Mouse (Mus musculus) limb, embryonic 13.5 days (tissue): ENCODE results near the gene Plk1. TPM values are rescaled to one million over a fixed set of nuclear protein-coding genes. Genes with fewer than 3 reads are reported as not detected.
A peak's percentile ranks its signal among the peaks of the same experiment; 100 is the strongest.

ENCODE experiments used
- ATAC-seq: fragments of 200-750 bp; cut with Nextera tagmentation; 2 replicates; pipeline ENCODE4 v1.8.0; 2017; ENCODE audit warnings: low read depth, moderate number of reproducible peaks, moderate TSS enrichment; ENCODE audit not compliant: low FRiP score
- H3K27ac ChIP-seq: fragments of 300-500 bp; sonication (generic); 2 replicates; pipeline ENCODE4 v1.5.1; 2015; ENCODE audit warnings: inconsistent platforms, mild to moderate bottlenecking, moderate library complexity
- H3K27me3 ChIP-seq: fragments of 300-500 bp; sonication (generic); 2 replicates; pipeline ENCODE4 v1.6.1; 2015; ENCODE audit warnings: mild to moderate bottlenecking, inconsistent platforms
- H3K36me3 ChIP-seq: fragments of 300-500 bp; sonication (generic); 2 replicates; pipeline ENCODE4 v1.6.1; 2015; ENCODE audit warnings: inconsistent platforms, mild to moderate bottlenecking, moderate library complexity
- H3K4me1 ChIP-seq: fragments of 300-500 bp; sonication (generic); 2 replicates; pipeline ENCODE4 v1.6.1; 2015; ENCODE audit warnings: inconsistent platforms
- H3K4me2 ChIP-seq: fragments of 300-500 bp; sonication (generic); replicated peaks from 2 replicates; pipeline ENCODE4 v1.6.1; 2015; ENCODE audit warnings: inconsistent platforms, mild to moderate bottlenecking, moderate library complexity
- H3K4me3 ChIP-seq: fragments of 300-500 bp; sonication (generic); 2 replicates; pipeline ENCODE4 v1.5.1; 2015; ENCODE audit warnings: moderate library complexity, mild to moderate bottlenecking, inconsistent platforms
- H3K9ac ChIP-seq: fragments of 300-500 bp; sonication (generic); 2 replicates; pipeline ENCODE4 v1.6.1; 2015; ENCODE audit warnings: mild to moderate bottlenecking, inconsistent platforms
- H3K9me3 ChIP-seq: fragments of 300-500 bp; sonication (generic); 2 replicates; pipeline ENCODE4 v1.6.1; 2016; ENCODE audit warnings: inconsistent platforms
- WGBS: fragments of 180-500 bp; shearing (Covaris S2); methylation state at CpG from one replicate; pipeline ENCODE4 v1.1.7; 2015; 5-methylcytosine and 5-hydroxymethylcytosine counted together
- polyA plus RNA-seq: library from polyadenylated mRNA; unstranded; fragments of >200 nt; fragmentation: Nextera tagmentation; extraction: Ambion mirVana; gene quantifications from 2 replicates; pipeline ENCODE4 v1.2.1, GENCODE M21; 2015

The Plk1 gene
- polyA plus RNA-seq, 1 experiment from 2014 or later = 120 TPM

DNA sequence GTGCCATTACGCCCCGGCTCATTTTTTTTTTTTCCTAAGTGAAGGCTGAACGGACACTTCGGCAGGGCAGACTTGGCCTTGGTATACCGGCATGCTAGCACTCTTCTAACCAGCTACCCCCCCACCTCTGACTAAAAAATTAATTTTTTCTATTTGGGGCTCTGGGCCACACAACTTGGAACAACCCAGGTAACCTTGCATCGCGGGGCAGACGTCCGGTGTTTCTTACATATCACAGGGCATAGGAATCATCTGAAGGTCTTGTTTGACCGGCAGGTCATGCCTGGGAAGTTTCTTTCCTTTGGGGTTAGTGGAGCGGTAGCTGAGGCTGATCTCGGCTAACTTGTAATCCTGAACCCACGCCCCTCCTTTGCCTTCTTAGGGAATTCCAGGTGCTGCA is 751 bp upstream of the Plk1 start:
- H3K27me3 ChIP-seq = no peaks in the 10 kb centered on the region
- H3K4me1 ChIP-seq = peaks cover 46% of the 10 kb centered on the region
- peak overlapping the region; percentile 85 for H3K27ac ChIP-seq
- no peak for ATAC-seq
- 6% methylated on average over 13 of the region's 13 CpGs for WGBS
- peak overlapping the region; percentile 77 for H3K9ac ChIP-seq
- H3K4me3 ChIP-seq = peak overlapping the region; percentile 72
- peaks cover 27% of the 10 kb centered on the region for H3K36me3 ChIP-seq
- H3K4me2 ChIP-seq = peak overlapping the region; percentile 92
- H3K9me3 ChIP-seq = no peaks in the 10 kb centered on the region

GRCm38 (mm10) chr7:122160037-122160436 is 798 bp downstream of the Plk1 start:
- WGBS = under 1% methylated on average over 12 of the region's 12 CpGs

GRCm38 (mm10) chr7:122163766-122164165 is 4.5 kb downstream of the Plk1 start:
- Histone ChIP-seq H3K4me2 (no peak overlapping the region), H3K9me3 (no peaks in the 10 kb centered on the region), H3K4me3 (no peak overlapping the region), H3K4me1 (peaks cover 29% of the 10 kb centered on the region), H3K9ac (no peak overlapping the region), H3K27me3 (no peaks in the 10 kb centered on the region), H3K27ac (no peak overlapping the region), H3K36me3 (peaks cover 75% of the 10 kb centered on the region)
- ATAC-seq = no peak
- WGBS = 81% methylated on average over 8 of the region's 8 CpGs

More at GRCm38 (mm10) chr7:122160037-122160436, 798 bp downstream of the Plk1 start:
- ATAC-seq = no peak
- Histone ChIP-seq H3K4me1 (peaks cover 46% of the 10 kb centered on the region), H3K9ac (peak overlapping the region; percentile 77), H3K27me3 (no peaks in the 10 kb centered on the region), H3K36me3 (peaks cover 39% of the 10 kb centered on the region), H3K4me3 (peak overlapping the region; percentile 72), H3K9me3 (no peaks in the 10 kb centered on the region), H3K4me2 (peak overlapping the region; percentile 92), H3K27ac (peak overlapping the region; percentile 85)

DNA sequence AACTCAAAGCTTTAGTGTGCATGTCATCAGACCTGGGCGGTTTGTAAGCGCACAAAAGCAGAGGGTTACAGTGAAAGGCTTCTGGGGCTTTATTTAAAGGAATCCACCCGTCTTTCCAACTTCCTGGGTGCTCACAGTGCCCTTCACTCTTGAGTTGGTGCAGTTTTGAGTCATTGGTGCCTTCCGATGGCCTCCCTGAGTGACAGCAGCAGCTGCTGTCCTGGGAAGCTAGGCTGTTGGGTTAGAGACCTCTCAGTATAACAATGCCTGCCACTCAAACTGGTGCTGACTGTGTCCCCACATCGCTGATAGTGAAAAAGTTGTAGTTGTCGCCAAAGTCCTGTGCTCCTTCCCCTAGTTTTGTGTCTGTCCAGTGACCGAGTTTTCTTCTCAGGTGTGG is 8.0 kb downstream of the Plk1 start:
- Histone ChIP-seq H3K4me2 (no peak overlapping the region), H3K27me3 (no peaks in the 10 kb centered on the region), H3K4me3 (no peak overlapping the region), H3K27ac (no peak overlapping the region), H3K4me1 (peaks cover 1% of the 10 kb centered on the region; the same call in 1 of the 2 replicates), H3K9ac (no peak overlapping the region), H3K9me3 (no peaks in the 10 kb centered on the region), H3K36me3 (peaks cover 84% of the 10 kb centered on the region)
- no peak for ATAC-seq
- WGBS = 88% methylated on average over 7 of the region's 7 CpGs

- no peaks in the 10 kb centered on the region for H3K9me3 ChIP-seq
- H3K36me3 ChIP-seq = peaks cover 53% of the 10 kb centered on the region
- 85% methylated on average over 6 of the region's 6 CpGs for WGBS
- no peaks in the 10 kb centered on the region for H3K27me3 ChIP-seq
- no peak overlapping the region for H3K27ac ChIP-seq
- H3K4me3 ChIP-seq = no peak overlapping the region
- H3K4me2 ChIP-seq = no peak overlapping the region
- H3K9ac ChIP-seq = no peak overlapping the region
- no peak for ATAC-seq
- H3K4me1 ChIP-seq = no peaks in the 10 kb centered on the region
Observed at GRCm38 (mm10) chr7:122170705-122171104, 11.5 kb downstream of the Plk1 start.

GRCm38 (mm10) chr7:122171613-122172012 is 12.4 kb downstream of the Plk1 start:
- H3K4me3 ChIP-seq = no peak overlapping the region
- H3K36me3 ChIP-seq = peaks cover 44% of the 10 kb centered on the region
- WGBS = 58% methylated on average over 10 of the region's 10 CpGs

GRCm38 (mm10) chr7:122180720-122181119 is 21.5 kb downstream of the Plk1 start:
- H3K4me2 ChIP-seq = no peak overlapping the region
- no peaks in the 10 kb centered on the region for H3K36me3 ChIP-seq
- H3K4me3 ChIP-seq = no peak overlapping the region
- H3K27ac ChIP-seq = no peak overlapping the region
- no peak overlapping the region for H3K9ac ChIP-seq
- H3K9me3 ChIP-seq = no peaks in the 10 kb centered on the region
- 90% methylated on average over 7 of the region's 7 CpGs for WGBS
- H3K27me3 ChIP-seq = no peaks in the 10 kb centered on the region
- H3K4me1 ChIP-seq = peaks cover 2% of the 10 kb centered on the region
- ATAC-seq = no peak

More at GRCm38 (mm10) chr7:122171613-122172012, 12.4 kb downstream of the Plk1 start:
- no peak for ATAC-seq
- no peak overlapping the region for H3K27ac ChIP-seq
- H3K9me3 ChIP-seq = no peaks in the 10 kb centered on the region
- no peak overlapping the region for H3K9ac ChIP-seq
- H3K27me3 ChIP-seq = no peaks in the 10 kb centered on the region
- no peaks in the 10 kb centered on the region for H3K4me1 ChIP-seq
- no peak overlapping the region for H3K4me2 ChIP-seq

- H3K36me3 ChIP-seq = no peaks in the 10 kb centered on the region
- no peak overlapping the region for H3K4me3 ChIP-seq
- no peak overlapping the region for H3K9ac ChIP-seq
- no peaks in the 10 kb centered on the region for H3K9me3 ChIP-seq
- H3K27me3 ChIP-seq = no peaks in the 10 kb centered on the region
- H3K27ac ChIP-seq = no peak overlapping the region
- peaks cover 5% of the 10 kb centered on the region for H3K4me1 ChIP-seq
- H3K4me2 ChIP-seq = no peak overlapping the region
- no peak for ATAC-seq
- WGBS = 64% methylated on average over 5 of the region's 5 CpGs
Observed at GRCm38 (mm10) chr7:122184569-122184968, 25.3 kb downstream of the Plk1 start.

DNA sequence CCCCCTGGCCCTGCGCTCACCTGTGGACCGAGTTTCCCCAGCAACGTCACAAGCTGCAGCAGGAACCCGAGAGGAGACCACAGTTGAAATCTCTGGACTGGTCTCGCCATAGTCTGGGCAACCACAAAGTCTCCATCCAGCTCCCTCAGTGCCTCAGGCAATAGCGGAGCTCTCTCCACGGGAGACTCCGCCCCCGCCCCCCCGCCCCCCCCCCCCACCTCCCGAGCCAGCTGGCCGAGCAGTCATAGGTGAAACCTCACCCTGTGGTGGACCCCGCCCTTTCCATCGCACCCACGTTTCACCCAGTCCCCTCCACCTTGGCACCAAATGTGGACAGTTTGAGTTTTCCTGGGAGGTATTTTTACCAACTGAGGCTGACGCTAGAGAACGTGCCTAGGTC is 26.8 kb downstream of the Plk1 start, which contains the start of gene Ern2:
TSS of gene Ern2 (minus strand) at position 165 of the 400 bp plus-strand sequence.
- ATAC-seq = 0 out of 2 replicates have a peak, but pooled peaks have one; percentile 36
- Histone ChIP-seq H3K9ac (0 out of 2 replicates have a peak within 1 kb of the TSS, but pooled peaks have one; percentile 19), H3K36me3 (no peaks in the 10 kb centered on the region), H3K9me3 (no peaks in the 10 kb centered on the region), H3K4me2 (peak within 1 kb of the TSS; percentile 48), H3K27ac (no peak within 1 kb of the TSS), H3K27me3 (no peaks in the 10 kb centered on the region), H3K4me3 (no peak within 1 kb of the TSS), H3K4me1 (peaks cover 5% of the 10 kb centered on the region)
- 21% methylated on average over 12 of the region's 17 CpGs for WGBS

- no peaks in the 10 kb centered on the region for H3K27me3 ChIP-seq
- no peak overlapping the region for H3K9ac ChIP-seq
- H3K27ac ChIP-seq = no peak overlapping the region
- H3K4me2 ChIP-seq = no peak overlapping the region
- peaks cover 5% of the 10 kb centered on the region for H3K4me1 ChIP-seq
- no peaks in the 10 kb centered on the region for H3K36me3 ChIP-seq
- ATAC-seq = no peak
- H3K9me3 ChIP-seq = no peaks in the 10 kb centered on the region
- WGBS = 28% methylated on average over 7 of the region's 7 CpGs
- no peak overlapping the region for H3K4me3 ChIP-seq
Observed at GRCm38 (mm10) chr7:122189484-122189883, 30.2 kb downstream of the Plk1 start.

DNA sequence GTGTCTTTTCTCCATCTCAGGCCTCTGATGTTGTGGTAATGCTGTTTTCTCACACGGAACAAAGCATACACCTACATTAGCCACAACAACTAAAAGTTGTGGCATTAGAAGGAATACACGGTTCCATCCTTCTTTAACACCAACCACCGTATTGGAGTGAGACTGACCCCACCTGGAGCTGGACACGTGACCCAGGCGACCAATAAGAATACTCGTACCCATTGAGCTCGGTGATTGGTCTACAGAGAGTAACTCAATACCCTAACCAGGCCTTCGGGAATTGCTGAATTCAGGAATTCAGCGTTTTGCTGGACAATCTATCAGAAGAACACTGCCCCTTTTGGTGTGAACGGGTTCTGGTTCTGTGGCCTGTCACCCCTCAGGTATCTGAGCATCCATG is 31.9 kb downstream of the Plk1 start:
- Histone ChIP-seq H3K36me3 (no peaks in the 10 kb centered on the region), H3K27ac (no peak overlapping the region), H3K27me3 (no peaks in the 10 kb centered on the region), H3K9ac (no peak overlapping the region), H3K4me2 (no peak overlapping the region), H3K4me3 (no peak overlapping the region), H3K9me3 (no peaks in the 10 kb centered on the region), H3K4me1 (no peaks in the 10 kb centered on the region)
- no peak for ATAC-seq
- WGBS = 60% methylated on average over 10 of the region's 10 CpGs

- ATAC-seq = no peak
- H3K9ac ChIP-seq = no peak overlapping the region
- no peaks in the 10 kb centered on the region for H3K9me3 ChIP-seq
- no peaks in the 10 kb centered on the region for H3K27me3 ChIP-seq
- no peak overlapping the region for H3K4me2 ChIP-seq
- H3K4me1 ChIP-seq = no peaks in the 10 kb centered on the region
- H3K4me3 ChIP-seq = no peak overlapping the region
- H3K36me3 ChIP-seq = no peaks in the 10 kb centered on the region
- H3K27ac ChIP-seq = no peak overlapping the region
Observed at GRCm38 (mm10) chr7:122193919-122194318, 34.7 kb downstream of the Plk1 start.

DNA sequence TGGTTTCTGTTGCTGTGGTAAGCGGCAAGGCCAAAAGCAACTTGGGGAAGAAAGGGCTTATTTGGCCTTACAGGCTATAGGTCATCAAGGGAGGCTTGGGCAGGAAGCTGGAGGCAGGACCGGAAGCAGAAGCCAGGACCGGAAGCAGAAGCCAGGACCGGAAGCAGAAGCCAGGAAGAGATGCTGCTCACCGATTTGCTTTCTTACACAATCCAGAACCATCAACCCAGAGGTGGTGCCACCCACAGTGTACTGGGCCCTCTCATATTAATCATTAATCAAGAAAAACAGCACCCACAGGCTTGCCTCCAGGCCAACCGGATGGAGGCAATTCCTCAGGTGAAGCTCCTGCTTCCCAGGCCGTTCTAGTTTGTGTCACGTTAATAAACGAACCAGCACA is 37.5 kb downstream of the Plk1 start:
- H3K36me3 ChIP-seq = no peaks in the 10 kb centered on the region
- 85% methylated on average over 9 of the region's 9 CpGs for WGBS

More for the DNA sequence above, 37.5 kb downstream of the Plk1 start:
- no peak overlapping the region for H3K27ac ChIP-seq
- ATAC-seq = no peak
- H3K4me3 ChIP-seq = no peak overlapping the region
- no peaks in the 10 kb centered on the region for H3K9me3 ChIP-seq
- no peak overlapping the region for H3K9ac ChIP-seq
- H3K4me1 ChIP-seq = no peaks in the 10 kb centered on the region
- H3K27me3 ChIP-seq = no peaks in the 10 kb centered on the region
- no peak overlapping the region for H3K4me2 ChIP-seq
